Mouse (Mus musculus) mouse embryonic stem cell (cell line): ENCODE data around the gene Taar4.

Experiments
- in situ Hi-C, 2 experiments: fragments of 300-500 bp; cut with MboI; formaldehyde crosslinking; loops; 1 replicate in 1 of 2; 3 replicates in 1 of 2; pipeline ENCODE4 v1.14.3; 2019 to 2020; ENCODE audit warnings: low sequenced_read_pairs in 2 of 2, low pct_unique_long_range_greater_than_20kb in 1 of 2, mixed read lengths in 1 of 2; ENCODE audit not compliant: unreplicated experiment in 1 of 2

Gene Taar4

GRCm38 (mm10) chr10:23986419-23986818 lies 26.1 kb downstream of the Taar4 start:
- in situ Hi-C loops = loop anchor here (10.0 to 25.0 kb wide), 3 partner anchors 101 to 326 kb away; partner anchors contain the start of genes Taar8a (in 1 of the 2) and Taar8b (in 1 of the 2)

DNA sequence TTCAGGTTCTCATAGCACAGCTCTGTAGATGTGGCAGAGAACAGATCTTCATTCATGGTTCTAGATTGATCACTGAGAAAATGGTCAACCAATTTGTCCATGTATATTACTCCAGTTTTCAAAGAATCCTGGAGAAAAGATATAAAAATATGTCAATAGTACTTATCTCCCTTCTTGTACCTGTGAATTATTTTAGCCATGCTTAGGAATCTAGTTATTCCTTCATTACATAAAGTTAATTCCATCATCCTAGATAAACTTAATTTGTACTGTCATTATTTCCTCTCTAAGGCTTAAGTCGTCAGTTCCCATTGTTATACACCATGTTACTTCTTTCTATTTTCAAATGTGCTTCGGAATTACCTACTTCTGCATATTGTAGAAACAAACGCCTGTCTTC lies 33.1 kb downstream of the Taar4 start, which contains the start of gene Taar7a:
Gene Taar7a, minus strand, starts transcription at position 101 of the 400 bp plus-strand sequence.
- in situ Hi-C loops = loop anchor here (25.0 kb wide), 2 partner anchors 94 to 319 kb away; partner anchors contain the start of genes Taar8a (in 1 of the 2) and Taar8b (in 1 of the 2)

DNA sequence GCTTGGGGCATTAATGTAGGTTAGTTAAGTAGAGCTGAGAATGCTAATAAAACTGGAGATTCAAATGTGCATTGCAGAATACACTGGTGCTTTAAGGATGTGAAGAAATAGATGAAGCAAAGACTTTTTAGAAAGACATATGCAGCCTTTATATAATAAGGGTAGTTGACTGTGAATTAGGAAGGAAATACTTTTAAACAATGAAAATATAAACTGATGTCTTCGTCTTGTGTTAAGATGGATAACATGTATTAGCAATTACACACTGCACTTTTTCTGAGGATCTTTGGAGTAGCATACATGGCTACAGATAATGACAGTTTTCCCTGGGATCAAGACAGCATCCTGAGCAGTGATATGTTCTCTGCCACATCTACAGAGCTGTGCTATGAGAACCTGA lies 39.3 kb downstream of the Taar4 start, which contains the start of gene Taar7b:
Gene Taar7b, plus strand, starts transcription at position 301 of the 400 bp plus-strand sequence.
- in situ Hi-C loops = loop anchor here (25.0 kb wide), 2 partner anchors 88 to 313 kb away; partner anchors contain the start of genes Taar8a (in 1 of the 2) and Taar8b (in 1 of the 2)

- in situ Hi-C loops = no loop called here
Observed at GRCm38 (mm10) chr10:24006442-24006841, 46.1 kb downstream of the Taar4 start.

DNA sequence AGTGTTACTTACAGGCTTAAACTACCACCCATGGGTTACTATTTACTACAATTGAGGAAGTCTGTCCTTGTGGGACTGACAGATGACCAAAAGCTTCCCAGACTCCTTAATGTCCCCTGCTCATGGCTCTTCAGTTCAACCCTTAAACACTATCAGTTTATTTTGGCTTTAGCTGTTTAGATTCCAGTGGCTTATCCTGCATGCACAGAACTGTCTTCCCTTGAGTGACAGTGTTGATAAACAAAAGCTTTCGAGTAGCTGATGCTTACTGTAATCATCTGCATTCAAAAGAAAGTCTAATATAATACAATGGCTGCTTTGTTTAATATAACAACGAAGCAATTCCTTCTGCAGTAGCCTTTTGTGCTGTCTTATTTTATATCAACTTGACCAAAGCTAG lies 46.7 kb downstream of the Taar4 start:
- in situ Hi-C loops = no loop called here

DNA sequence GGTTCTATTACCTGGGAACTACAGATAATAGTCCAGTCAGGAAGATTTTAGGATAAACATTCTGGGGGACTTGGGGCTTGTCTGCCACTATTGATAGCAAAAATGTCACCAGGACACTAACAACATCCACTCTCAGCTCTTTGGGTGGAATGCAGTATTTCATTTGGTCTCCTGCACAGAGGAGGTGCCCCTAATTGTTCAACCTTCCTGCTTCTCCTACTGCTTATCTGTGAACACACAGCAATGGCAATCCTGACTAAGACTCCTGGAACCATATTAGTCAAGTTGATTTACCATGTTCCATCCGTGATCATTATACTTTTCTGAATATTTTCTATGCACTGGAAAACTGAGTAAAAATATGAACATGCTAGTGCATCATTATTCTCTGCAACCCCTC lies 47.8 kb downstream of the Taar4 start:
- in situ Hi-C loops = no loop called here
